14 mouse cellular contexts compared by ENCODE assay signal in the genomic region with DNA sequence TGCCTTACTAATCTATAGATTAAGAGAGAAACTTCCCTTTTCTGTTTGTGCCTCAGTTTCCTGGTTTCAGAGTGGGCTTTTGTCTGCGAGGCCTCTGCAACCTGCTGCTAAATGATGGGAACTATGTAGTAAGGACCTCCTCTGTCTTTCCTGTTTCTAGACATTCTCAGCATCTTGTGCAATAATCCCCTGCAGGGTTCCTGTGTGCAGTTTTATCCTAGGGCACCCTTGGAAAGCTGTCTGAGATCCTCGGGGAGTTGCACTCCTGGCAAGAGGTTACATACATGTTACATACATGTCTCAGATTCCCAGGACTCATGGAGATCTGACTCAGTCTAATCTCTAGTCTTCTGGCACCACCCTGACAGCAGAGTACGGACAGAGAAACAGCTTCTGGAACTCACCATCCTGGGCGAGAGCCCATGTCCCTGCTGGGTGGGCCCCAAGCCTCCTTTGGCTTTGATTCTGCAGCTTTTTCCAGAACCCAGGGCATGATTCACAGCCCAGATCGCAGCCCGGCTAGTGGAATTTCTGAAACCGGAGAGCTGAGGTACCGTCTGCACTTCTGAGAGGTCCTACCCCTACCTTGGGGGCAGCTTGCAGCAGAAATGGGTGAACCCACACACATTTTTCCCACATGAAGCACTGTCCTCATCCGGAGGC. TPM values are rescaled to one million over a fixed set of nuclear protein-coding genes. Genes with fewer than 3 reads are reported as not detected.
DNase-seq lines count a peak whose midpoint lies in the region; ATAC-seq and TF ChIP-seq lines count a peak whose summit lies in the region.
"Had no signal": no experiment of that assay in that cellular context is flagged by ENCODE, and none has a peak within 500 bp of the region (broad histone marks: within the 10 kb centered on the region; RNA-seq: fewer than 3 reads in every experiment).

No protein-coding gene starts in this region.

- WGBS in forebrain, embryonic 10.5 days: 90% methylated on average over 9 of the region's 9 CpGs
- 80% methylated on average over 9 of the region's 9 CpGs for WGBS in forebrain, embryonic 16.5 days
- WGBS in stomach, embryonic 16.5 days: 67% methylated on average over 9 of the region's 9 CpGs
- 54% methylated on average over 9 of the region's 9 CpGs for WGBS in stomach, postnatal 0 days
- 66% methylated on average over 9 of the region's 9 CpGs for WGBS in heart, embryonic 11.5 days (ENCODE audit: insufficient replicate concordance)
- 83% methylated on average over 9 of the region's 9 CpGs for WGBS in kidney, embryonic 14.5 days
- WGBS in midbrain, embryonic 11.5 days: 86% methylated on average over 9 of the region's 9 CpGs

- H3K4me3 ChIP-seq in forebrain, embryonic 10.5 days: no peak overlapping the region
- no peak overlapping the region for H3K4me3 ChIP-seq in forebrain, embryonic 16.5 days (replicated peaks; ENCODE audit: low read length)
- no peak overlapping the region for H3K4me3 ChIP-seq in stomach, embryonic 16.5 days (replicated peaks; ENCODE audit: low read length)
- no peak overlapping the region for H3K4me3 ChIP-seq in stomach, postnatal 0 days (ENCODE audit: low read depth, low read length)
- no peak overlapping the region for H3K4me3 ChIP-seq in heart, embryonic 11.5 days (ENCODE audit: low read depth, low read length)
- H3K4me3 ChIP-seq in kidney, embryonic 14.5 days (ENCODE audit: low read length): no peak overlapping the region
- no peak overlapping the region for H3K4me3 ChIP-seq in midbrain, embryonic 11.5 days (ENCODE audit: low read depth, low read length)
- H3K4me3 ChIP-seq: midbrain, embryonic 10.5 days had no signal

- peaks cover 39% of the 10 kb centered on the region for H3K4me1 ChIP-seq in forebrain, embryonic 10.5 days
- peaks cover 2% of the 10 kb centered on the region; the same call in 1 of the 2 replicates for H3K4me1 ChIP-seq in forebrain, embryonic 16.5 days (replicated peaks; ENCODE audit: control insufficient read depth, insufficient read depth, low read length)
- peaks cover 15% of the 10 kb centered on the region for H3K4me1 ChIP-seq in stomach, embryonic 16.5 days (ENCODE audit: control insufficient read depth, insufficient read depth, low read length)
- 0 out of 2 replicates have a peak, but pooled peaks cover 9% of the 10 kb centered on the region for H3K4me1 ChIP-seq in stomach, postnatal 0 days (replicated peaks; ENCODE audit: control insufficient read depth, insufficient read depth)
- H3K4me1 ChIP-seq in heart, embryonic 11.5 days (ENCODE audit: control insufficient read depth, insufficient read depth, low read length): peaks cover 30% of the 10 kb centered on the region
- H3K4me1 ChIP-seq in kidney, embryonic 14.5 days (ENCODE audit: control insufficient read depth, insufficient read depth, low read length): peaks cover 9% of the 10 kb centered on the region
- no peaks in the 10 kb centered on the region; the same call in 1 of the 2 replicates for H3K4me1 ChIP-seq in midbrain, embryonic 11.5 days (ENCODE audit: control insufficient read depth, insufficient read depth, low read length)

- TF ChIP-seq EP300 in stomach, postnatal 0 days (optimal IDR thresholded peaks at IDR 0.05): no peak

- H3K36me3 ChIP-seq in forebrain, embryonic 10.5 days (replicated peaks): no peaks in the 10 kb centered on the region
- H3K36me3 ChIP-seq in forebrain, embryonic 16.5 days (ENCODE audit: control insufficient read depth, insufficient read depth): no peaks in the 10 kb centered on the region
- H3K36me3 ChIP-seq in stomach, embryonic 16.5 days (ENCODE audit: control insufficient read depth, insufficient read depth, low read length): no peaks in the 10 kb centered on the region
- H3K36me3 ChIP-seq in stomach, postnatal 0 days (ENCODE audit: control insufficient read depth, insufficient read depth, low read length): no peaks in the 10 kb centered on the region
- no peaks in the 10 kb centered on the region for H3K36me3 ChIP-seq in heart, embryonic 11.5 days (ENCODE audit: control insufficient read depth, insufficient read depth, low read length)
- no peaks in the 10 kb centered on the region for H3K36me3 ChIP-seq in kidney, embryonic 14.5 days (ENCODE audit: control insufficient read depth, insufficient read depth, low read length)
- no peaks in the 10 kb centered on the region for H3K36me3 ChIP-seq in midbrain, embryonic 11.5 days (ENCODE audit: control insufficient read depth, insufficient read depth, low read length)
- H3K36me3 ChIP-seq: midbrain, embryonic 10.5 days had no signal

- no peak for TF ChIP-seq CTCF in stomach, postnatal 0 days (IDR thresholded peaks at IDR 0.05; ENCODE audit: low read depth)

- no peak overlapping the region for H3K9ac ChIP-seq in forebrain, embryonic 16.5 days (replicated peaks; ENCODE audit: low read depth, low read length)
- no peak overlapping the region for H3K9ac ChIP-seq in stomach, embryonic 16.5 days (ENCODE audit: low read length)
- no peak overlapping the region for H3K9ac ChIP-seq in stomach, postnatal 0 days (ENCODE audit: low read length)
- H3K9ac ChIP-seq in heart, embryonic 11.5 days (ENCODE audit: low read depth, low read length): 0 out of 2 replicates have a peak overlapping the region, but pooled peaks have one; percentile 16
- no peak overlapping the region for H3K9ac ChIP-seq in kidney, embryonic 14.5 days (ENCODE audit: low read depth, low read length)
- no peak overlapping the region for H3K9ac ChIP-seq in midbrain, embryonic 11.5 days (ENCODE audit: low read length)

- H3K9me3 ChIP-seq in forebrain, embryonic 10.5 days: no peaks in the 10 kb centered on the region
- no peaks in the 10 kb centered on the region for H3K9me3 ChIP-seq in forebrain, embryonic 16.5 days (ENCODE audit: control insufficient read depth, low read length)
- no peaks in the 10 kb centered on the region for H3K9me3 ChIP-seq in stomach, embryonic 16.5 days (replicated peaks; ENCODE audit: control insufficient read depth, low read length)
- H3K9me3 ChIP-seq in stomach, postnatal 0 days (ENCODE audit: control insufficient read depth, low read length): no peaks in the 10 kb centered on the region
- no peaks in the 10 kb centered on the region for H3K9me3 ChIP-seq in heart, embryonic 11.5 days (replicated peaks; ENCODE audit: control insufficient read depth, low read length)
- no peaks in the 10 kb centered on the region for H3K9me3 ChIP-seq in kidney, embryonic 14.5 days (ENCODE audit: control insufficient read depth, low read length)
- H3K9me3 ChIP-seq in midbrain, embryonic 11.5 days (ENCODE audit: control insufficient read depth, low read length): no peaks in the 10 kb centered on the region
- H3K9me3 ChIP-seq: midbrain, embryonic 10.5 days had no signal

- H3K27ac ChIP-seq in forebrain, embryonic 10.5 days: 0 out of 2 replicates have a peak overlapping the region, but pooled peaks have one; percentile 35
- H3K27ac ChIP-seq in forebrain, embryonic 16.5 days (ENCODE audit: low read length): no peak overlapping the region
- H3K27ac ChIP-seq in stomach, embryonic 16.5 days (ENCODE audit: low read length): 0 out of 2 replicates have a peak overlapping the region, but pooled peaks have one; percentile 11
- no peak overlapping the region; the same call in 1 of the 2 replicates for H3K27ac ChIP-seq in stomach, postnatal 0 days (replicated peaks)
- no peak overlapping the region for H3K27ac ChIP-seq in heart, embryonic 11.5 days (ENCODE audit: low read depth, low read length)
- no peak overlapping the region for H3K27ac ChIP-seq in kidney, embryonic 14.5 days (ENCODE audit: low read depth, low read length)
- no peak overlapping the region for H3K27ac ChIP-seq in midbrain, embryonic 11.5 days (ENCODE audit: low read depth, low read length)

- no peak for DNase-seq in forebrain, embryonic 10.5 days (ENCODE audit: extremely low spot score, low spot score)
- no peak for DNase-seq in stomach, postnatal 0 days (ENCODE audit: low spot score)
- DNase-seq in midbrain, embryonic 11.5 days (ENCODE audit: low spot score, missing footprints): no peak
- DNase-seq: kidney, postnatal 10 days; layer of hippocampus, adult 9-11 months; right cerebral cortex, adult 18-20 months; thymus, adult 2 months had no signal

- no peaks in the 10 kb centered on the region; the same call in 1 of the 2 replicates for H3K27me3 ChIP-seq in forebrain, embryonic 10.5 days (ENCODE audit: poor library complexity, severe bottlenecking)
- no peaks in the 10 kb centered on the region for H3K27me3 ChIP-seq in forebrain, embryonic 16.5 days (replicated peaks; ENCODE audit: control insufficient read depth, insufficient read depth, low read length)
- no peaks in the 10 kb centered on the region for H3K27me3 ChIP-seq in stomach, embryonic 16.5 days (ENCODE audit: control insufficient read depth, insufficient read depth, low read length)
- H3K27me3 ChIP-seq in stomach, postnatal 0 days (ENCODE audit: control insufficient read depth, insufficient read depth, low read length): no peaks in the 10 kb centered on the region
- no peaks in the 10 kb centered on the region for H3K27me3 ChIP-seq in heart, embryonic 11.5 days (ENCODE audit: control insufficient read depth, insufficient read depth, low read length)
- H3K27me3 ChIP-seq in kidney, embryonic 14.5 days (ENCODE audit: control insufficient read depth, insufficient read depth, low read length): no peaks in the 10 kb centered on the region
- no peaks in the 10 kb centered on the region for H3K27me3 ChIP-seq in midbrain, embryonic 11.5 days (ENCODE audit: control insufficient read depth, insufficient read depth, low read length)

- no peak overlapping the region for H3K4me2 ChIP-seq in forebrain, embryonic 16.5 days (ENCODE audit: low read length)
- H3K4me2 ChIP-seq in stomach, embryonic 16.5 days (ENCODE audit: low read depth, low read length): no peak overlapping the region
- H3K4me2 ChIP-seq in stomach, postnatal 0 days (replicated peaks; ENCODE audit: low read depth): no peak overlapping the region
- no peak overlapping the region for H3K4me2 ChIP-seq in heart, embryonic 11.5 days
- no peak overlapping the region for H3K4me2 ChIP-seq in kidney, embryonic 14.5 days (replicated peaks; ENCODE audit: low read depth, low read length)
- no peak overlapping the region for H3K4me2 ChIP-seq in midbrain, embryonic 11.5 days

- no peak for ATAC-seq in forebrain, embryonic 16.5 days
- ATAC-seq in stomach, embryonic 16.5 days (ENCODE audit: insufficient read depth, low FRiP score): no peak
- ATAC-seq in stomach, postnatal 0 days (ENCODE audit: low FRiP score, low TSS enrichment): no peak
- no peak for ATAC-seq in heart, embryonic 11.5 days (replicated peaks; ENCODE audit: insufficient number of reproducible peaks, low FRiP score, low TSS enrichment)
- no peak for ATAC-seq in frontal cortex, adult (ENCODE audit: low TSS enrichment)
- ATAC-seq in kidney, embryonic 14.5 days (ENCODE audit: low FRiP score, low TSS enrichment): no peak
- no peak for ATAC-seq in midbrain, embryonic 11.5 days (ENCODE audit: low FRiP score)
- ATAC-seq: inflammation-experienced regulatory T-cells, adult 6 months had no signal

RNA-seq across cellular contexts. Expression of a gene that starts 24.5 kb away (rescaled TPM):
- 11.0 and 11.1 TPM in 2 replicates for polyA plus RNA-seq in forebrain, embryonic 10.5 days (2016; fragmentation: Nextera tagmentation; extraction: Ambion mirVana)
- polyA plus RNA-seq in forebrain, embryonic 16.5 days (2015; fragmentation: Nextera tagmentation; extraction: Ambion mirVana): 4.8 and 8.7 TPM in 2 replicates
- polyA plus RNA-seq in stomach, embryonic 16.5 days (2015; fragmentation: Nextera tagmentation; extraction: Ambion mirVana): 146 and 158 TPM in 2 replicates
- polyA plus RNA-seq in stomach, postnatal 0 days (2015; fragmentation: Nextera tagmentation; extraction: Ambion mirVana): 68.7 and 69.2 TPM in 2 replicates
- polyA plus RNA-seq in heart, embryonic 11.5 days (2014; fragmentation: Nextera tagmentation; extraction: Ambion mirVana): 38.7 and 38.8 TPM in 2 replicates
- polyA plus RNA-seq in kidney, embryonic 14.5 days (2014; fragmentation: Nextera tagmentation; extraction: Ambion mirVana): 41.9 and 42.3 TPM in 2 replicates
- polyA plus RNA-seq in midbrain, embryonic 11.5 days (2014; fragmentation: Nextera tagmentation; extraction: Ambion mirVana): 19.7 and 21.6 TPM in 2 replicates
- polyA plus RNA-seq: inflammation-experienced regulatory T-cells, adult 6 months had no signal

Comparison
In these comparisons a context has a peak if more than half of its experiments do, and no peak if none do; other contexts are left out.
1. H3K27ac ChIP-seq: peak in forebrain, embryonic 10.5 days (single experiment) and stomach, embryonic 16.5 days (single experiment); none in forebrain, embryonic 16.5 days (single experiment), stomach, postnatal 0 days (single experiment), heart, embryonic 11.5 days (single experiment), kidney, embryonic 14.5 days (single experiment) and midbrain, embryonic 11.5 days (single experiment).